Mouse (Mus musculus) layer of hippocampus, adult 11-12 months (tissue): ENCODE data around the gene Ppp1r3e.
A peak's percentile ranks its signal among the peaks of the same experiment; 100 is the strongest.

Experiments
- DNase-seq: peaks from one replicate; pipeline ENCODE4 v3.0.0; 2022; ENCODE audit warnings: low spot score

The Ppp1r3e gene

DNA sequence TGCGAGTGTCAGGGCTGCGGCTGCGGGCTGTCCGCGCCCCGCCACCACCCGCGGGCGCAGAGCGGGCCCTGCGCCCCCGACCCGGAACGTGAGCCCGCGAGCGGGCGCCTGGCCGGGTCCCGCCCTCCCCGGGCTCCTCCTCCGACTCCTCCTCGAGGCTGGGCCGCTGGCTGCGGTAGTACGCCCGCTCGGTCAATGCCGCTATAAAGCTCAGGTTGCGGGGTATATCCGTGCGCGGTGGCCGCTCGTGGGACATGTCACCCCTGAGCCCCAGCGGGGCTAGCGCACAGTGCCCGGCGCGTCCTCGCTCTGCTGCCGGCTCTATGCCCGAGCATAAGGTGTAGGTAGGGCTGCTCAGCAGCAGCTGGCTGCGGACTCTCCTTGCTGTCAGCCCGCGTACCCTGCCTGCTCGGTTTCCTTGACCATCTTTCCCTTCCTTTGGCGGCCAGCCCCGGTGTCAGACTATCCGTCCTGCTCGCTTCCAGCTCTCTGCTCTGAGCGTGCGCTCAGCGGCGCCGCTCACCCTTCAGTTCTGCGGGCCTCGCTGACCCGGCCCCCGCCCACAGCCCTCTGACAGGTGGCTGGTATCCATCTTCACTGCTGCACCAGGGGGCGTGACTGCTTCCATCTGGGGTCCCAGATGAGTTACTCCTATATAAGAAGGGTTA, at the start of gene Ppp1r3e:
TSS of gene Ppp1r3e (minus strand) at position 503 of the 668 bp plus-strand sequence.
- DNase-seq, result peak; percentile 65

DNA sequence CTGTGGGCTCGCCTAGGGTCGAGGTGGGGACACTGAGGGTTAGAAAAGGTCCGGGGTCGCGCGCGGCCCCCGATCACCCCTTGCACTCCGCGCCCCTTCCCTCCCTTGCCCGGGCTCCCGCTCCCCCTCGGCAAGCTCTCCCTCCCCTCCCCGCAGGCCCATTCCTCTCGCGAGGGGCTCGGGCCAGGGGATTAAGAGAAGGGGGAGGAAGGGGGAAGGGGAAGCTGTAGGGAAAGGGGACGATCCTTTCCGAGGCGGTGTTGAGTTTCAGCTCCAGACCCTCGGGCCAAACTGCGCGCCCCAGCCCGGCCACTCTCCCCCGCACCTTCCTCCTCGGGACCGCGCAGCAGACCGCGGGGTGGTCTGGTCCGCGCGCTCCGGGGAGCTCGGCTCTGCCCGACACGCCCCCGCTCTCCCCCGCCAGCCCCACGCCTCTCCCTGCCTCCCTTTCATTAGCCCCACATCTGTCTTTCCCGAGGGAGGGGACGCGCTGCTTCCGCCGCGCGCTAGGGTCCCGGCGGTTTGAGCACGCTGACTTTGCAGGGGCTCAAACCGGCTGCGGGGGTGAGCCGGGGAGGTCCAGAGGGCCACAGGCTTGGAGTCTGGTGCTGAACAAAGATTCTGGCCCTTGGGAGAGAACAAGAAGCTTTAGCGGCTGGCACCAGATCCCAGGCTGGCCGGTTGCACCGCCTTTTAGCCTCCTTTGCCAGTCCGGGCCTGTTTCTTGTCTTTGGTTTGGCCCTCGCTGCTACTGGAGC, 49.2 kb upstream of the Ppp1r3e start:
- DNase-seq, result no peak

DNA sequence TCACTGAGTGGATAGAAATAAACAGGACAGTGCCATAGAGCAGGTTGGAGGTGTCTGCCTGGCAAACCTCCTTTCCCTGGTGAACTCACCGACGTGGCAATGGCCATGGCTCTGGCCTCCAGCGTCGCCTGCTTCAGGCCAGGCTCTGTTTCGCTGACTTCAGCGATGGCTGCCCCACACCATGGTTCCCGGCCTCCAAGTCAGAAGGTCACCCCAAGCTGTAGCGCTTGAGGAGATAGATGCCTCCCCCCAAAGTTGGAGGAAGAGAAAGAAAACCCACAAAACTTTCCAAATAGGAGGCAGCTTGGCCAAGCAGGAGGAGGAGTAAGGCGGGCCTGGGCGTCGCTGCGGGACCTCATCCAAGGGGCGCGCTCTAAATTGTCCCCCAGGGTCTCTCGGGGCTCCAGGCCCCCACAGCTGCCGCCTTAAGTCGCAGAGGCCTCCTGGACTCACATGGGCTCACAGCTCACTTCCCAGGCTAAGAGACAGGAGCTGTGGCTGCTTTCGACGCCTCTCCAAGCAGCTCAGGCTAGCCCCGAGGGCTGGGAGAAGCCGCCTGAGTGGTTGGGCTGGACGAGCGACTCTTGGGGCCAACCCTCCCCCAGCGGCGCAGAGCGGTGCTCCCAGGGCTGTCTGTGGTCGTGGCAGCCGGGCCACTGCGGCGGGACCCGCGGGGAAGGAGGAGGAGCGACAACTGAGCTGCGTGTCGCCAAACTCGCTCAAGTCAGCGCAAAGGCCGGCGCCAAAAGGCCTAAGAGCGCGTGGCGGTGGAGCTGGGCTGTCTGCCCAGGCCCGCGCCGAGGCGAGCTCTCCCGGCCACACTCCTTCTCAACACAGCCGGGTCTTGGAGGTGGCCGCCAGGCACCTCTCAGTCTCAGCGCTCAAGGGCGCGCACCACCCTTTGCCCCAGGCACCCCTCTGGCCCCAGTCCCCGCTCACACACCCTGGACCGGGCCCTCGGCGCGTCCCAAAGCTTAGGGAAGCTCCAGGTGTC, 48.3 kb upstream of the Ppp1r3e start, which contains the start of gene Efs:
TSS of gene Efs (minus strand) at position 778 of the 994 bp plus-strand sequence.
- DNase-seq, result peak; percentile 53

DNA sequence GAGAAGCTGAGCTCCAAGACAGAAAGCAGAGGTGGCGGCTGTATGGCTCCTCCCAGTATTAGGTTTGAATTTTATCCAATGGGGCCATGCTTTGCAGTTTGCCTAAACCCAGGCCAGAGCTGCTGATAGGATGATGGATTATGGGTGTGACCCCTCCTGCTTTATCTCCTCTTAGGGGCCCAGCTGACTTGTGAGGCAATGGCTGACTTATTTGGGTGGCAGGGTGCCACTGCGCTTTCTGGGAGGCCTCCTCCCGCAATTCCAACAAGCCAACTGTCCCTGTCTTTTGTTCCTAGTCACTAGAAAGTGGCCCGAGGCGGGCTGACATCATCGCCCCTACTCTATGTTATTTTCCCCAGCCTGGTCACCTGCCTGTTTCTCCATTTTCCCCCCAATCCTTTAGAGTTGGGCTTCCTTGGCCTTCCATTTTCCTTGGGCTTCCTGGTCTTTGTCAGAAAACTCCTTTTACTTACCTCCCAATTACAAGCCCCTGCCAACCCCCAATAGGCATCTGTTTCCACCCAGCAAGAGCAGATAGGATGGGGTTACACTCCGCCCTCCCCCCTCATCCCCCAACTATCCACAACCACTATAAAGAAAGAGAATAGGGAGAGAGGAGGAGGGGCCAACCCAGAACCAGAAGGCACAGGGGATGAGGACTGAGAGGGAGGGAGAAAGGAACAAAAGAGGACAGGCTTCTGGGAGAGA, 47.4 kb upstream of the Ppp1r3e start:
- DNase-seq, result no peak

DNA sequence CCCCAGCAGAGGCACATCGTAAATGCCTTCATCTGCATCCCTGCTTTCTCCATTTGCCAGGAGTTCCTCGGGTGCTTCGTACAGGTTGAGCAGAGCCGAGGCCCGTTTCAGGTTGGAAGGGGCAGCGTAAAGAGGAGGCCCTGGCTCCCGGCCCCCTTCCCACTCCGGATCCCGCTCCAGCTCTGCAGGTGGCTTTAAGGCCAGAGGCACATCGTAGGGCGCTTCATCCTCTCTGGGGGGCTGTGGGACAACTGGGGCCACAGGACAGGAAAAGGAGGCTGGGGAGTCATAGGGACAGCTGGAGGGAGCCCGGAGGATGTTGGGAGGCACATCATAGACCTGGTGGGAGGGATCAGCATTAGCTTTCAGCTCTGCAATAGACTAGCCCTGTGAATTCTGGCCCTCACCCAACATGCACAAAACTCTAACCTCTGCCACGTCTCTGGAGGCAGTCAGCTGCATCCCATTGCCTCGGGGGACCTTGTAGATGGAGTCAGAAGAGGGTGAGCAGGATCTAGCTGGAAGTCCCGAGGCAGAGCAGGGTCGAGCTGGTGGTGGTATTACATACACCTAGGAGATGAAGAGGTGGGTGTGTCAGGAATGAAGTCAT, 42.8 kb upstream of the Ppp1r3e start:
- DNase-seq, result no peak

DNA sequence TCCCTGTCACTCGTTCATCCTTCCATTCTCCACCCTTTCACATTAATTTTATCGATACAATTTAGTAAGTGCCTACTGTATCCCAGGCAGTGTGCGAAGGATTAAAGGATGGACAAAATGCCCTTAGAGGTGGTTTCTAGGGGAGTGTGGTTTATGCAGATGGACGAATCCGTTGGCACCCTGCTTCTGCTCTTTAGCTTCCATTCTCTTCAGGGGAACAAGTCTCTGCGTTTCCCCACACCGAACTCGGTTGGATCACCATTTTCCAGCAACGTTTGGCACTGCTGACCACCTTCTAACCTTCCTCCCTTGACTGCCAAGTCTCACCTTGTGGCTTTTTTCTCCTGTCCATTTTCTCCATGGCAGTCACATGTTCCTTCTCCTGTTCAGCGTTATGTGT, 36.0 kb upstream of the Ppp1r3e start:
- DNase-seq, result no peak

DNA sequence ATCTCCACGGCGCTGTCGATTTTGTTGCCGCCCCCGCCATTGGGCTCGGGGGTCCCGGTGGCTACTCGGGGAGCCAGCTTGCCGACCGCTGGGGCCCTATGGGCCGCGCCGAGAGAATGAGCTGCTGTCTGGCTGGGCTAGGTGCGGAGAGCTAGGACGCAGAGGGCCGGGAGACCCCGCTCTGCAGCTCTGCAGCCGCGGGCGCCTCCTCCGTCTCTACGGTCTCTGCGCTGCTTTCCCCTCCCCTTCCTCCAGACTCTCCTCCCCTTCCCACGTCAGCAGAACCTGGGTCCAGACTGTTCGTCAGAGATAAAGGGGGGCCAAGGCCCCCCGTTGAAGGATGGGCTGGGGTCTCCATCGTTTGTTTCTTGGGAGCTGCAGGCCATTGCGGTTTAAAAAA, 35.5 kb upstream of the Ppp1r3e start, which contains the start of gene Slc22a17:
TSS of gene Slc22a17 (minus strand) at position 247 of the 400 bp plus-strand sequence.
- peak; percentile 82 for DNase-seq

DNA sequence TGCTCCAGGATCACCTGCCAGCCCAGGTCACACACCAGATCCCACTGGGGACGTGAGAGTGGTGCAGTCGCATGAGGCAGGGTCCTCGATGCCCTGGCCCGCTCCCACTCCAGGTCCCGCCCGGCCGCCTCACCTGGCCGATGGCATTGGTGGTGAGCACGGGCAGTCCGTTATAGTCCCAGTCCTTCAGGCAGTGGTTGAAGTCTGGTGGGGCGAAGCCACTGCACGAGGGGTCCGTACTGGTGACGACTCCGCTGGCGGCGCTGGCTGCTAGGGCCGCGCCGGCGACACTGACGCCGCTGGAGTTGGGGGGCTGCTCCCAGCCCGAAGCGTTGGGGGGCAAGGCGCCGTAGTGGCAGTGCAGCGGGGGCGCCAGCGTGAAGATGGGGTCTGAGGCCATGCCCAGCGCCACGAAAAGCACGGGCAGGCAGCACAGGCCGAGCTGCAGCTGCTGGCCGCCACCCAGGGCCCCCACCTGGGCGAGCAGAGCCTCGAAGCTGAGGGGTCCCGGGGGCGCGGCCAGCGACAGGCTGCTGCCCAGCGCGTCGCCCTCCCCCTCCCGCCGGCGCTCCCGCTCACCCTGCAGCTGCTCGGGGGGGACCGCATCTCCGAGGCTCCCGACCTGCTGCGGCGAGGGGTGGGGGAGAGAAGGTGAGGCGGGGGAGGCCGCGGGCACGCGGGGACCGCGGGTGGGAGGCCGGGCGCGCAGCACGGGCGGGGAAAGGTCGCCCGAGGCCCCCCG, 34.9 kb upstream of the Ppp1r3e start:
- no peak for DNase-seq

DNA sequence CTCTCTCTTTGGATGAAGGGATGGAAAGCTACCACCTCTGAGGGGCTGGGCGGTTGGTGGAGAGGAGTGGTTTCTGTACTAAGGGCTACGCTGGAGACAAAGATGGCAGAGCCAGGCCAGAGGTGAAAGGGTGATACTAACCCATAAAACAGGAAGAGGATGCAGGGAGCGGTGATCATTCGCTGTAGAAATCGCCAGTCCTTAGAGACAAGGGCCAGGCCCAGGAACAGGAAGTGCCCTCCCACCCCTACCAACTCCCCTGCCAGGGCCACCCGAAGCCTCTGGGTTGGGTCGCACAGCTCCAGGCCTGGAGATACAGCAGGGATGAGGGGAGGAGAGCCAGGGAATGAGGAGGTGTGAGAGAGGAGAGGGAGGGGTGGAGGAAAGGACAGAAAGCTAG, 31.3 kb upstream of the Ppp1r3e start:
- no peak for DNase-seq

DNA sequence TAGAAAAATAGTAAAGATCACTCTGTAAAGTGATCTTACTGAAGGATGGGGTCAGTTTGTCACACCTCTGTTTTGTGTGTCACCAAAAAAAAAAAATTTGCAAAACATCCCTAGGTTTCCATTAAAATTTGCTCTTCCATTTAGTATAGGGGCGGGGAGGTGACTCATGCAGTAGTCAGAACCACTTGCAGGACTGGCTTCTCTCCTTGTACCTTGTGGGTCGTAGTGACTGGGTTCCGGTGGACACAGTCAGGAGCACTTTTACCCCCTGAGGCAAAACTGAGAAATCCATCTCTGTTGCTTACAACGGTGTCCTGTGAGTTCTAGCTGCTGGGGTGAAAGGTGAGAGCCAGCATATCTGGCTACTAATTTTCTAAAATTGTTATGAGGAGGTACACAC, 26.3 kb upstream of the Ppp1r3e start:
- DNase-seq, result no peak

DNA sequence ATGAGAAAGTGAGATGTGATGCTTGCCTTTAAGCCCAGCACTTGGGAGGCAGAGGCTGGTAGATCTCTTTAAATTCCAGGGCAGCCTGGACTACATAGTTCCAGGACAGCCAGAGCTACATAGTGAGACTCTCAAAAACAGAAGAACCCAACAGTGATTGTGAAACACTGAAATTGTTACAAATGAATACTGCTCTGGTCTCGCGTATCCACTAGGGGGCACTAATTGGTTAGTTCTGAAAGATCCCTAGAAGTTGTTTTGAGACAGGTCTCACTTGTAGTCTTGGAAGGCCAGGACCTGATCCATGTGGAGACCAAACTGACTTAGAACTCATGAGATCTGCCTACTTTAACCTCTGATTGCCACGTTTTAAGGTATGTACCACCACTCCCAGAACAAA, 23.0 kb upstream of the Ppp1r3e start:
- peak; percentile 90 for DNase-seq

DNA sequence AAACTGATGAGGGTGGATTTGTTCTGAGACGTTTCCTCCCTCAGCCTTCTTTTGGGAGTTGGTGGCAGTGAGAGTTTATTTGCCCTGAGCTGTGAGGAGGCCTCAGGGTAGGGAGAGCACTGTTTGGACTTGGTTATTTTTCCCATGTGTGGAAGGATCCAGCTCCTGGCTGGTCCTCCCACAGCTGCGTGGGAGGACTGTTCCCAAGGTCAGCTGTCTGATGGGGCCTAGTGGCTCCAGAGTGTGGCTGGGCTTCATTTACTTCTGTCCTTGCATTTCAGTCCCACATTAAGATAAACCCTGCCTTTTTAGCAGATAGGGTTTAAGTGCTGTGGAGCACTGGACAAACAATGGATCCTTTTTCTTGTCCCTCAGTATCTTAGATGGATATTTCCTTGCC, 20.1 kb upstream of the Ppp1r3e start:
- DNase-seq, result no peak

DNA sequence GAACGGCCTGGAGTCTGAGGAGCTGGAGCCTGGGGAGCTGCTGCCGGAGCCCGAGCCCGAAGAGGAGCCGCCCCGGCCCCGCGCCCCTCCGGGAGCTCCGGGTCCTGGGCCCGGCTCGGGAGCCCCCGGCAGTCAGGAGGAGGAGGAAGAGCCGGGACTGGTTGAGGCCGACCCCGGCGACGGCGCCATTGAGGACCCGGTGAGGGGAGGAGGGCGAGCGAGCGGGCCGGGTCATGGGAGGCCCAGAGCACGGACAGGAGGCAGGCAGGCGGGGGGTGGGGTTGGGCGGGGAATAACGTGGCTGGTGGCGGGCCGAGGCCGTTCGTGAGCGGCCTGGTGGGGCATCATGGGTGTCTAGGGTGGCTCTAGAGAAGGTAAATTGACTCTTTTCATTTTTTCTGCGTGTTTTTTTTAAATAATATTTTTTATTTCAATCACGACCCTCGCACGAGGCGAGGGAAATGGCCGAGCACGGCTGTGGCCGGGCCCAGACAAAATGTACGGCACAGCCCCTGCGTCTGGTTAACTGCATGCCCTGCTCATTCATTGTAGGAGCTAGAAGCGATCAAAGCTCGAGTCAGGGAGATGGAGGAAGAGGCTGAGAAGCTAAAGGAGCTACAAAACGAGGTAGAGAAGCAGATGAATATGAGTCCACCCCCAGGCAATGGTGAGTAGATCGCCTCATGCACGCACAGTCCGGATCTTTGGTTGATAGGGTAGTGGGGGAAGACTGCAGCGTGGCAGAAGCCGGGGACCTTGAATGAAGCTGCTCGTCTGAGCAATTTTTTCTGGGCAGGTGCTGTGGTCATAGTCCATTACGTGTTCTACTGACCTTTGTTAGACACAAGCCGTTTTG, 17.2 kb upstream of the Ppp1r3e start:
- peak; percentile 59 for DNase-seq

DNA sequence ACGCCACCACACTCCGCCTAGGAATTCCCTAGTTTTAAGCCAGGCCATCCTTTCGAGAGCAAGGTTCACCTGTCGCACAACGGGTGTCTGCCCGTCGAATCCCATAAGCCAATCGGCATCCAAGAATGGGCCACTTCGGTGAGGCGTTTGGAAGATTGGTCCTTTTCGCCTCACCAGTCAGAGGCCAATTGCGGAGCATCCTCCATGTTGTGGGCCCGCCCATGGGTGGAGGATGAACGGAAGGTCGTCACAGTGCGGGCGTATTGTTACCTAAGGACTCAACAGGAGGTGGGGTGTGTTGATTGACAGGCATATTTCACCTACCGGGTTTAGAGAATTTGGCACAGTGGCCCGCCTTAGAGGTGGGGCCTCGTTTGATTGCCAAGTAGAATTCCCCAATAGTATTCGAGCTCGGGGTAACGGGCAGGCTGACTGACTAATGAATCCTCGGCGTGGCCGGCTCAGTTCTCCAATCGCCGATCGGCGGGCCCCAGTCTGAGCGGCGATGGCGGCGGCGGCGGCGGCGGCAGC, 16.4 kb upstream of the Ppp1r3e start:
- peak; percentile 99 for DNase-seq

DNA sequence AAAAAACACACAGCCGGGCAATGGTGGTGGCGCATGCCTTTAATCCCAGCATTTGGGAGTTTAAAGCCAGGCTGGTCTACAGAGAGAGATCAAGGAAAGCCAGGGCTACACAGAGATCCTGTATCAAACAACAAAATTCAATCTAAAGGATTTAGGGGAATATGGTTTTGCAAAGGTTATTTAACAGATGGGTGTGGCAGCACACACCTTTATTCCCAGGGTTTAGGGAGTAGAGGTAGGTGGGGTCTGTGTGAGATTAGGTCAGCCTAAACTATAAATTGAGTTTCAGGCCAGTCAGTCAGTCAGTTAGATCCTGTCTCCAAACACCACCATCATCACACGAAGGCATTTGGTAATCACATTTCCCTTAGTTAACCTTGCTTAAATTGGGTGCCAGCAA, 14.8 kb upstream of the Ppp1r3e start, which contains the start of gene Pabpn1:
TSS of gene Pabpn1 (plus strand) at position 301 of the 400 bp plus-strand sequence.
- DNase-seq, result no peak

DNA sequence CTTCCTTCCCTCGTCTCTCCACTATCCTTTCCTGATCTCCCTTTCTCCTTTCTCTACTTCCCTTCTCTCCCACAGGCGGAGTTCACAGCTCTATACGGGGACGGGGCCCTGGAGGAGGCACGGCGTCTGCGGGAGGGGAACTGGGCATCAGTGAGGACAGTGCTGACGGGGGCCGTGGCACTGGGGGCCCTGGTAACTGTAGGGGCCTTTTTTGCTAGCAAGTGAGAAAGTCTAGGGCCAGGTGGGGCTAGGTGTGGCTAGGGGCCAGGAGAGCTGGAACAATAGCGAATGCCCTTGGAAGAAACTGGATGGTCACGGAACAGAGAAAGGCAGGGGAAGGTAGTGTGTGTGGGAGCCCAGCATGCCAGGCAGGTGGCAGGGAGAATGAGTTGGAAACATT, 8.0 kb upstream of the Ppp1r3e start:
- no peak for DNase-seq

DNA sequence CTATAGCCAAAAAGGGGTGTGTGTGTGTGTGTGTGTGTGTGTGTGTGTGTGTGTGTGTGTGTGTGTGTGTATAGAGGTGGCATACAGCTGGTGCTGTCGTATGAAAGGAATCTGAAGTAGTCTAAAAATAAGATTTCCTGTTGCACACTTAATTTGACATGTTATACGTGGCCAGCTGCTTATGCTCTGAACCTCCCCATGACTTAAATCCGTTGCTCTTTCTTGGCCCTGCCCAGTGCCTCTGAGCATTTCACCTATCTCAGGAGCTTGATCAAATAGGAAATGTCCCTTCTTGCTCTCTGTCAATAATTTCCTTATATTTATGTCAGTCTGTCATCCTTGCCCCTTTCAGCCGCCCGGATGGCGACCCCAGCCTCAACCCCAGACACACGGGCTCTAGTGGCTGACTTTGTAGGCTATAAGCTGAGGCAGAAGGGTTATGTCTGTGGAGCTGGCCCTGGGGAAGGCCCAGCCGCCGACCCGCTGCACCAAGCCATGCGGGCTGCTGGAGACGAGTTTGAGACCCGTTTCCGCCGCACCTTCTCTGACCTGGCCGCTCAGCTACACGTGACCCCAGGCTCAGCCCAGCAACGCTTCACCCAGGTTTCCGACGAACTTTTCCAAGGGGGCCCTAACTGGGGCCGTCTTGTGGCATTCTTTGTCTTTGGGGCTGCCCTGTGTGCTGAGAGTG, 6.8 kb upstream of the Ppp1r3e start:
- no peak for DNase-seq
